Mouse (Mus musculus) brain, embryonic 14.5 days (tissue): ENCODE measurements at regions not wholly inside any gene's neighbourhood (a gene's known extent, or its start where the extent isn't known, plus 50 kb on each side); places are given as distances from the start of the nearest gene placed in this dataset.

Experiments
- CTCF ChIP-seq: fragments of 200-500 bp; IDR thresholded peaks from 2 replicates; pipeline ENCODE4 v1.5.1; 2012; ENCODE audit warnings: inconsistent platforms, mild to moderate bottlenecking, moderate library complexity, borderline replicate concordance; ENCODE audit not compliant: insufficient read depth, insufficient read length; ENCODE audit errors: extremely low read depth
- POLR2A ChIP-seq: fragments of 200-500 bp; IDR thresholded peaks from 2 replicates; pipeline ENCODE4 v1.6.1; 2012; ENCODE audit warnings: mild to moderate bottlenecking, inconsistent platforms, borderline replicate concordance; ENCODE audit not compliant: poor library complexity, insufficient read depth, insufficient read length, severe bottlenecking; ENCODE audit errors: extremely low read depth

- TF ChIP-seq CTCF (no peak), POLR2A (no peak)
These were observed 189.0 kb upstream of the Tle4 start for GRCm38 (mm10) chr19:14786868-14787267.
